Mouse (Mus musculus) gastrocnemius, adult 2 months (tissue): ENCODE results near the gene Ccdc162. TPM values are rescaled to one million over a fixed set of nuclear protein-coding genes. Genes with fewer than 3 reads are reported as not detected.
"Not testable (repeated sequence)": the region's sequence is repeated elsewhere in the genome, so short reads cannot be mapped to it uniquely, and the experiment has no call there.

Experiments used
- DNase-seq: peaks from one replicate; pipeline ENCODE4 v3.0.0; 2022
- H3K27ac ChIP-seq: fragments of 200-600 bp; 2 replicates; pipeline ENCODE4 v1.8.1; 2022; ENCODE audit warnings: mild to moderate bottlenecking
- H3K4me3 ChIP-seq: fragments of 200-600 bp; 2 replicates; pipeline ENCODE4 v1.8.1; 2022; ENCODE audit warnings: mild to moderate bottlenecking, moderate library complexity
- CTCF ChIP-seq: fragments of 200-600 bp; IDR thresholded peaks from 2 replicates; pipeline ENCODE4 v1.8.1; 2022; ENCODE audit warnings: antibody characterized with exemption, mild to moderate bottlenecking, moderate library complexity
- intact Hi-C: fragments of 180-260 bp; cut with DNase I; formaldehyde crosslinking; loops from one replicate; pipeline ENCODE4 v1.15.1; 2025
- microRNA-seq: library from miRNA; unstranded; fragments of <30 nt; microRNA quantifications from one replicate; pipeline ENCODE4 v1.2.0, GENCODE M21; 2021
- total RNA-seq, 2 experiments: library from RNA; stranded (reverse); gene quantifications; 2 replicates each; pipeline ENCODE4 v1.2.3; 2021

Gene Ccdc162
- total RNA-seq, 2 experiments from 2014 or later: 0.89 to 1.3 TPM

GRCm38 (mm10) chr10:41509160-41509559, 207.3 kb downstream of the Ccdc162 start:
- intact Hi-C loops: loop anchor here (5.0 to 10.0 kb wide), 3 partner anchors 74 to 507 kb away; partner anchors contain the start of genes Ak9 and Fig4
- no peak for DNase-seq
- TF ChIP-seq CTCF: peak; percentile 57

GRCm38 (mm10) chr10:41505446-41505845, 211.0 kb downstream of the Ccdc162 start:
- peak; percentile 82 for TF ChIP-seq CTCF
- peak; percentile 71 for DNase-seq
- intact Hi-C loops: loop anchor here (5.0 to 10.0 kb wide), 3 partner anchors 71 to 503 kb away; partner anchors contain the start of genes Ak9 and Fig4
- not testable (repeated sequence) for H3K27ac ChIP-seq, H3K4me3 ChIP-seq

More at GRCm38 (mm10) chr10:41509160-41509559, 207.3 kb downstream of the Ccdc162 start:
- H3K4me3 ChIP-seq: no peak overlapping the region
- H3K27ac ChIP-seq: no peak overlapping the region

GRCm38 (mm10) chr10:41504996-41505395, 211.4 kb downstream of the Ccdc162 start:
- no peak for TF ChIP-seq CTCF
- Histone ChIP-seq H3K4me3 (no peak overlapping the region), H3K27ac (no peak overlapping the region)
- no peak for DNase-seq
- intact Hi-C loops: loop anchor here (5.0 to 10.0 kb wide), 3 partner anchors 70 to 503 kb away; partner anchors contain the start of genes Ak9 and Fig4

- H3K27ac ChIP-seq: peak overlapping the region; percentile 28
- DNase-seq: peak; percentile 66
- intact Hi-C loops: loop anchor here (10.0 kb wide), 2 partner anchors 66 to 196 kb away; partner anchors contain the start of genes Ak9 and Fig4
These were observed 215.5 kb downstream of the Ccdc162 start for GRCm38 (mm10) chr10:41500941-41501340.

GRCm38 (mm10) chr10:41491111-41491510, 225.3 kb downstream of the Ccdc162 start:
- intact Hi-C loops: no loop called here
- no peak for TF ChIP-seq CTCF
- peak overlapping the region; percentile 97; the same call in 1 of the 2 replicates for H3K4me3 ChIP-seq
- DNase-seq: no peak
- H3K27ac ChIP-seq: no peak overlapping the region

More at GRCm38 (mm10) chr10:41500941-41501340, 215.5 kb downstream of the Ccdc162 start:
- TF ChIP-seq CTCF: no peak
- no peak overlapping the region for H3K4me3 ChIP-seq

- no peak for TF ChIP-seq CTCF
These were observed 225.9 kb downstream of the Ccdc162 start for GRCm38 (mm10) chr10:41490518-41490873.

GRCm38 (mm10) chr10:41489708-41490517, 226.5 kb downstream of the Ccdc162 start, which contains the start of the genes Smpd2 and Ppil6:
Gene Smpd2 (minus strand): TSS chr10:41490369.
Gene Ppil6 (plus strand): TSS chr10:41490439.
- H3K4me3 ChIP-seq: peak within 1 kb of the TSS; percentile 97
- intact Hi-C loops: no loop called here
- 0 out of 2 replicates have a peak, but pooled peaks have one; percentile 1 for TF ChIP-seq CTCF
- DNase-seq: peak; percentile 96
- peak within 1 kb of the TSS; percentile 92 for H3K27ac ChIP-seq

More at GRCm38 (mm10) chr10:41490518-41490873, 225.9 kb downstream of the Ccdc162 start:
- intact Hi-C loops: no loop called here
- H3K27ac ChIP-seq: peak overlapping the region; percentile 92
- no peak for DNase-seq
- peak overlapping the region; percentile 97 for H3K4me3 ChIP-seq

GRCm38 (mm10) chr10:41489294-41489693, 227.1 kb downstream of the Ccdc162 start:
- no peak for DNase-seq
- H3K4me3 ChIP-seq: peak overlapping the region; percentile 97
- TF ChIP-seq CTCF: no peak
- intact Hi-C loops: no loop called here
- peak overlapping the region; percentile 92 for H3K27ac ChIP-seq

- H3K4me3 ChIP-seq: peak overlapping the region; percentile 97
- intact Hi-C loops: no loop called here
- H3K27ac ChIP-seq: peak overlapping the region; percentile 92
- no peak for DNase-seq
- no peak for TF ChIP-seq CTCF
These were observed 227.6 kb downstream of the Ccdc162 start for GRCm38 (mm10) chr10:41488877-41489276.

Small RNA genes lying within 50 kb of the gene (microRNA-seq; reads per million reads assigned to microRNA genes)
- gene Mir3473b: not detected

Other genes with a start within 250 kb of the Ccdc162 start
- gene Mical1, start 240.3 kb downstream of the Ccdc162 start, total RNA-seq: 1 to 10 TPM; 5.9 to 6.9 TPM
- 10 to 100 TPM; 11.1 TPM for gene Smpd2, start 226.3 kb downstream of the Ccdc162 start, total RNA-seq
- not detected for gene Ppil6, start 226.2 kb downstream of the Ccdc162 start, total RNA-seq
- gene Cd164, start 197.2 kb downstream of the Ccdc162 start, total RNA-seq: 100 to 1,000 TPM; 133 to 157 TPM
- 1 to 10 TPM; 2.7 to 3.1 TPM for gene Cep57l1, start 93.2 kb upstream of the Ccdc162 start, total RNA-seq
- 10 to 100 TPM; 18.5 to 52.7 TPM for gene Sesn1, start 93.3 kb upstream of the Ccdc162 start, total RNA-seq